Mouse (Mus musculus) telencephalon, adult 2 months (tissue): ENCODE measurements at regions not wholly inside any gene's neighbourhood (a gene's known extent, or its start where the extent isn't known, plus 50 kb on each side); places are given as distances from the start of the nearest gene placed in this dataset.
A peak's percentile ranks its signal among the peaks of the same experiment; 100 is the strongest.

Experiments
- DNase-seq: peaks from one replicate; pipeline ENCODE4 v3.0.0-alpha.2; 2011; ENCODE audit warnings: low read depth, low spot score

GRCm38 (mm10) chr12:78097692-78098091, 96.3 kb upstream of the Gm6657 start:
- DNase-seq, result no peak

DNA sequence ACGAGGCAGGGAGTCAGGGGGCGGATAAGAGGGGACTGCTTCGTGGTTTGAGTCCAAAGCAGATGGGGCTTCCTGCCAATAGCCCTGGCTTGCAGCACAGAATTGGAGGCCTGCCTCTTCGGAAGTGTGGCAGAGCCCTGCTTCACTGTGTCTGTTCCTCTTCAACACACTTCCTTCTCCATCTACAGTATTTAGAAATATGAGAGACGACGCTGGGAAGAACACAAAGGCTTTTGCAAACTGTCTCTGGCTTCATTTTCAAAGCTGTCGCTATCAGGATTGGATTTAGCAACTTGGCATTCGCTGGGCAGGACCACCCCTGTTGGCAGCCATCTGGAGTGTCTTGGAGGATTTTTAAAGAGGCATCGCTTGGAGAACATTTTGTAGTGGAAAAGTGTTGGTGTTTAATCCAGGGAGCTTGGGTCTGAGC, 95.3 kb upstream of the Gm6657 start:
- DNase-seq, result peak; percentile 82

DNA sequence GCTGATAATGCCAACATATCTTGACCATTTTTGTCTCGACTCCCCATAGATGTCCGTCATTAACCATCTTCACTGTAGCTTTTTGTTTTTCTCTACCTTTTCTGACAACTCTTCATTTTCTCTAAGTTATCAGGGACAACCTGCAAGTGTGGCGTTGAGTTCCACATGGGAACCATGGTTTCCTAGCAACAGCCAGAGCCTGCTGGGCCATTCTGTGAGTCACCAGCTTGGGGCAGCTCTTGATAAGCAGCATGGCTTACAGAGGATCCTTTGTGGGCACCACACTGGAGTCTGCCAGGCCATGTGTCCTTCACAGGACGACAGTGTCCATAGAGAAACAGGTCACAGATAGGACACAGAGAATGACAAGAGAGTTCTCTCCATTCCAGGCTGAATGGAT, 94.3 kb upstream of the Gm6657 start:
- no peak for DNase-seq

DNA sequence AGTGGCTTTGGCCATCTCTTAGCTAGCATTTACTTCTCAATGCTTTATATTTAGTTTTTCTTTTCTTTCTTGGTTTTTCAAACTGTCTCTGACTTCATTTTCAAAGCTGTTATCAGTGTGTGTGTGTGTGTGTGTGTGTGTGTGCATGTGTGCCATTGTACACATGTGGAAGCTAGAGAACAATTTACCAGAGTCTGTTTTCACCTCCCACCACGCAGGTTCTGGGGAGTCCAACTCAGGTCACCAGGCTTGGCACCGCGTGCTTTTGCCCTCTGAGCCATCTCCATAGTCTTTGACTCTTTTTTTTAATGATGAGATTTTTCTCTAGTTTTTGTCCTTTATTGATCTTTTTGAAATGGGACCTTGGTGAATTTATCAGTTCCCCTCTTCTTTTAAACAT, 93.3 kb upstream of the Gm6657 start:
- DNase-seq, result no peak

DNA sequence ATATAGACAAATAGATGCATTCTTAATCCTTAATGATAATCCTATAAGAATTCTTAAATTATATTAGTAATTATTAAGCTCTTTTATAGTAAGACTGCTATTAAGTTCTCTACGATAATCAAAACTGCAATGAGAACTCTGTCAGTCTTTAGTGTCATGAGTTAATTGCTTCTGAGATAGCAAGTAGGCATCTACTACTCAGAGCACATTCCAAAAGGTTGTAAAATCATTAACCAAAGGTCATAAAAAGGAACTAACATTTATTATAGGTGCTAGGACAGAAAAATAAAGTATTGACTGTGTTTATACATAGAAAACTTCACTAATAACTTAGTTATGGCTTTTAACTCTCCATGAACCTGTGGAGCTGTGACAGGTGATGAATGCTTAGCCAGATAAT, 84.1 kb upstream of the Gm6657 start:
- DNase-seq, result no peak

DNA sequence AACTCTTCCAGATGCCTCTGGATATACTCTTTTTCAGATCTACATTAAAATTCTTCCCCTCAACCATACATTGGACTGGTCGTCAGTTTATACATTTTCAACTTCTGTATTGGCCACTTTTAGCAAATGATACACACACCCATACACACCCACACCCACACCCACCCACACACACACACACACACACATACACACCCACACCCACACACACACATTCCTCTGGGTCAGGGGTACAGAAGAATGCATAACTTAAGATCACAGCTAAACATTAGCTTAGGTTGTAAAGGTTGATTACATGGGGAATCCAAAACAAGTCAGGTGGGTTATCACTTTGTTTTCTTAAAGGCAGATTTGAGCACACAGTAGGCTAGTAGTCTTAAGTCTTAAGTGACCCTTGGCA, 75.9 kb upstream of the Gm6657 start:
- DNase-seq, result no peak

GRCm38 (mm10) chr12:78119246-78119645, 74.8 kb upstream of the Gm6657 start:
- no peak for DNase-seq

DNA sequence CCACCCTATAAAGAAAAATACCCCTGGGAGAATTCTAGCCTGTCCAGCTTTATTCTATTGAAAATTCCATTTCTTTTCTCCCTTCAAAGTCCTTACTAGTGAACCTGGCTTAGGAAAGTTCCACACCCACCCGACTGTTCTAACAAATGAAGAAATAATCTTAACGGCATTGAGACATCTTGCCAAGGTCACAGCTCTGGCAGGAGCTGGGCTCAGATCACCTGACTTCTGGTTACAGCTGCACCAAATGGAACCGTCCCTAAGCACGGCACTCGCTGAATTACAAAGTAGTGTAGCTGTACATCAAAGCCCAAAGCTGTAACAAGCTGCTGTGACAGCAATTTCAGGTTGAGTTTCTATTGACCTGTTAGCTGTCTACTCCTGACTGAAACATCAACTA, 74.2 kb upstream of the Gm6657 start:
- no peak for DNase-seq

GRCm38 (mm10) chr12:78129130-78129845, 64.8 kb upstream of the Gm6657 start:
- no peak for DNase-seq

- DNase-seq, result no peak
These were observed 61.8 kb upstream of the Gm6657 start for GRCm38 (mm10) chr12:78132016-78132797.

GRCm38 (mm10) chr12:78133341-78133740, 60.7 kb upstream of the Gm6657 start:
- DNase-seq, result no peak

GRCm38 (mm10) chr12:78133984-78134383, 60.1 kb upstream of the Gm6657 start:
- DNase-seq, result no peak

GRCm38 (mm10) chr12:78137196-78137595, 56.8 kb upstream of the Gm6657 start:
- DNase-seq, result no peak

DNA sequence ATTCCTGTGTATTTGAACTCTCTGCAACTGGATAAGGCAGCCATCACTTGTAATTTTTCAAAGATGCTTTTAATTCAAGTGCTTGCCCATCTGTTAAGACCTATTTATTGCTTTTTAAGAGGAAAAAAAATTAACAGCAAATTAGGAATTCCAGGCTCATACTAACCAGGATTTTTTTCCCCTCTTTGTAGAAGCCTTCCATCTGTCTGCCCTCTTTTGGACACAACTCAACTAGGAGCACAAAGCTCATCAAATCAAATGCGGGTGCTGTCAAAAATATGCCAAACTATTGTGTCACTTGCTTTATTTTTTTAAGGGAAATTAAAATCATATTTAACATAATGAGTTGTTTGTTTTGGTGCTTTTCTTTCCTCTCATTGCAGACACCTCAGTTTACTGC, 55.6 kb upstream of the Gm6657 start:
- DNase-seq, result no peak
